Mouse (Mus musculus) neural tube, embryonic 13.5 days (tissue): Measurements from ENCODE around the gene Fubp1. TPM values are rescaled to one million over a fixed set of nuclear protein-coding genes. Genes with fewer than 3 reads are reported as not detected.
"Not testable (repeated sequence)": the region's sequence is repeated elsewhere in the genome, so short reads cannot be mapped to it uniquely, and the experiment has no call there.

Experiments used
- ATAC-seq: fragments of 200-750 bp; cut with Nextera tagmentation; 2 replicates; pipeline ENCODE4 v1.8.0; 2017; ENCODE audit warnings: low read depth, mild to moderate bottlenecking, moderate TSS enrichment, moderate library complexity
- H3K27ac ChIP-seq: fragments of 300-500 bp; sonication (generic); replicated peaks from 2 replicates; pipeline ENCODE4 v1.5.1; 2015; ENCODE audit warnings: moderate library complexity, mild to moderate bottlenecking, inconsistent platforms
- H3K27me3 ChIP-seq: fragments of 300-500 bp; sonication (generic); 2 replicates; pipeline ENCODE4 v1.6.1; 2015; ENCODE audit warnings: mild to moderate bottlenecking, inconsistent platforms
- H3K36me3 ChIP-seq: fragments of 300-500 bp; sonication (generic); 2 replicates; pipeline ENCODE4 v1.6.1; 2015; ENCODE audit warnings: mild to moderate bottlenecking, inconsistent platforms
- H3K4me1 ChIP-seq: fragments of 300-500 bp; sonication (generic); replicated peaks from 2 replicates; pipeline ENCODE4 v1.6.1; 2015; ENCODE audit warnings: inconsistent platforms
- H3K4me2 ChIP-seq: fragments of 300-500 bp; sonication (generic); 2 replicates; pipeline ENCODE4 v1.6.1; 2015; ENCODE audit warnings: inconsistent platforms, mild to moderate bottlenecking, moderate library complexity
- H3K4me3 ChIP-seq: fragments of 300-500 bp; sonication (generic); 2 replicates; pipeline ENCODE4 v1.5.1; 2015; ENCODE audit warnings: mild to moderate bottlenecking, inconsistent platforms
- H3K9ac ChIP-seq: fragments of 300-500 bp; sonication (generic); 2 replicates; pipeline ENCODE4 v1.6.1; 2015; ENCODE audit warnings: moderate library complexity, mild to moderate bottlenecking, inconsistent platforms
- H3K9me3 ChIP-seq: fragments of 300-500 bp; sonication (generic); 2 replicates; pipeline ENCODE4 v1.6.1; 2016; ENCODE audit warnings: inconsistent platforms
- WGBS: fragments of 180-500 bp; shearing (Covaris S2); methylation state at CpG from one replicate; pipeline ENCODE4 v1.1.7; 2015; 5-methylcytosine and 5-hydroxymethylcytosine counted together
- polyA plus RNA-seq: library from polyadenylated mRNA; unstranded; fragments of >200 nt; fragmentation: Nextera tagmentation; extraction: Ambion mirVana; gene quantifications from 2 replicates; pipeline ENCODE4 v1.2.1, GENCODE M21; 2015

The Fubp1 gene
- polyA plus RNA-seq, 1 experiment from 2014 or later, result 267 TPM

DNA sequence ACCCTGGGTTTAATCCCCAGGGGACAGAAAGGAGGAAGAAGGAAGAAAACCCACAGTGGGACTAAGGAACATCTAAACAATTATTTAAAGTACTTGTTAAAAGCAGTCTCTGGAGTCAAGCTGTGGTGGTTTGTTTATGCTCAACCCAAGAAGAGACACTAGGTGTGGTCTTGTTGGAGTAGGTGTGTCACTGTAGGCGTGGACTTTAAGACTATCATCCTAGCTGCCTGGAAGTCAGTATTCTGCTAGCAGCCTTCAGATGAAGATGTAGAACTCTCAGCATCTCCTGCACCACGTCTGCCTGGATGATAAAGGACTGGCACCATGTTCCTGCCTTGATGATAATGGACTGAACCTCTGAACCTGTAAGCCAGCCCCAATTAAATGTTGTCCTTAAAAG lies 13.0 kb upstream of the Fubp1 start:
- not testable (repeated sequence) for H3K27ac ChIP-seq, H3K4me3 ChIP-seq, H3K4me2 ChIP-seq, ATAC-seq, H3K36me3 ChIP-seq, H3K27me3 ChIP-seq, H3K9ac ChIP-seq, H3K4me1 ChIP-seq, H3K9me3 ChIP-seq
- WGBS, result 43% methylated on average over 2 of the region's 2 CpGs

DNA sequence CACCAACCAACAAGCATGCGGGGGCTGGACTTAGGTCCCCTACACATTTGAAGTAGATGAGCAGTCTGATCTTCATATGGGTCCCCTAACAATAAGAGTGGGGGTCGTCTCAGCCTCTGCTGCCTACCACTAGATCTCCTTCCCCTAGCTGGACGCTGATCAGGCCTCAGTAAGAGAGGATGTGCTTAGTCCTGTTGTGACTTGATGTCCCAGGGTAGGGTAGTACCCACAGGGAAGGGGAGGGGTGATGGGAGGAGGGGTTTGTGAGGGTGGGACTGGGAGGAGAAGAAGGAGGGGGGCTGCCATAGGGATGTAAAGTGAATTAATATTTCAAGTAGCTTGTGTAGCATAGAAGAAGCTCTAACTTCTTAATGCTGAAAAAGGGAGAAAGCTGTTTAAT lies 11.1 kb upstream of the Fubp1 start:
- Histone ChIP-seq H3K36me3 (no peaks in the 10 kb centered on the region), H3K4me3 (no peak overlapping the region), H3K4me1 (no peaks in the 10 kb centered on the region), H3K4me2 (no peak overlapping the region), H3K9me3 (no peaks in the 10 kb centered on the region), H3K9ac (no peak overlapping the region), H3K27me3 (no peaks in the 10 kb centered on the region), H3K27ac (no peak overlapping the region)
- no peak for ATAC-seq
- 65% methylated on average over 3 of the region's 3 CpGs for WGBS

DNA sequence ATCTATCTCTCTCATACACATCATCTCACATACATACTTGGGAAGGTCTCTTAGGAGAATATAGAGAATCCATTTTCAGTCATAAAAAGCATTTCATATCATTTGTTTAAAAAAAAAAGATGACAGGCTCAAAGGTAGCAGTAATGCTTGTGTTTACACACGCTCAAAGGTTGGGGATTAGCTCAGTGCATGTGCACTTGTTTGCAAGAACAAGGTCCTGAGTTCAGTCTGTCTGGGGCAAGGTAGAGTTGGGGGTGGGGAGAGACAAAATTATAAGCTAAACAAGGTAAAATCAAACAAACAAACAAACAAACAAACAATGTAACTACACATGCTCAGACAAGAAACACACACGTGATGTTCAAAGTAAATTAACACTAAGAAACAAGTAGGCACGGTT lies 9.0 kb upstream of the Fubp1 start:
- no peaks in the 10 kb centered on the region for H3K9me3 ChIP-seq
- H3K36me3 ChIP-seq, result no peaks in the 10 kb centered on the region
- H3K27me3 ChIP-seq, result no peaks in the 10 kb centered on the region
- no peak overlapping the region for H3K4me3 ChIP-seq
- ATAC-seq, result no peak
- no peak overlapping the region for H3K9ac ChIP-seq
- no peak overlapping the region for H3K4me2 ChIP-seq
- 88% methylated on average over 3 of the region's 3 CpGs for WGBS
- H3K27ac ChIP-seq, result no peak overlapping the region
- H3K4me1 ChIP-seq, result no peaks in the 10 kb centered on the region

DNA sequence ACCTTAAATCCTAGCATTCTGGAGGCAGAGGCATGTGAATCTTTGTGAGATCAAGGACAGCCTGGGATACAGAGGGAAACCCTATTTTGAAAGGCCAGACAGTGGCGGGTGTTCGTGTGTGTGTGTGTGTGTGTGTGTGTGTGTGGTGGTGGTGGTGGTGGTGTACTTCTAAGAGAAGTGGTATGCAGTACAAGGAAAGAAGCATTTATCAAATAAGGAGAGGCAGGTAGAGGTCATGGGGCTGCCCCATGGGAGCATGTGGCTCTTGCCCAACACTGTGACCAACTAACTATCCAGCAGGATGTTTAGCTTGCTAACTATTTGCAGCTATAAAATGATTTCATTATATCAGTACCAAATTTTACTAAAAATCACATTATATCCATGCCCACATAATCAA lies 8.6 kb upstream of the Fubp1 start:
- Histone ChIP-seq H3K27ac (no peak overlapping the region), H3K4me3 (no peak overlapping the region), H3K36me3 (no peaks in the 10 kb centered on the region), H3K9me3 (no peaks in the 10 kb centered on the region), H3K4me1 (no peaks in the 10 kb centered on the region), H3K27me3 (no peaks in the 10 kb centered on the region), H3K9ac (no peak overlapping the region), H3K4me2 (no peak overlapping the region)
- WGBS, result 91% methylated on average over 2 of the region's 2 CpGs
- ATAC-seq, result no peak

DNA sequence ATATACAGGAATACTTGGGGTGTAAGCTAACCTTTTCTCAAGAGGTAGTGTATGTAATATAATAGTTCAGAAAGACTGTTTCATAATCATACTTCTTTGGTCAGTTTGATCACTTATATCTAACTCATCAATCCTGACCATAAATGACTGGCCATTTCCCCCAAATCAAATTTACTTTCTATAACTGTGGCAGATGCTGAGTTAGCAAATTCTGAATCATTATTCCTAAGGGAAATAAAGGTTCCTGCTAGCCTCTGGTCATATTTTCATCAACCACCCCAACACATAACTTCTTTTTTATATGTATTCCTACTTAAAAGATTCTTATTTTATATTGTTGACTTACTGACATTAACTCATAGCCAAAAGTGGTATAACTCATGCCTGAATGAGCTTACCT lies 7.3 kb upstream of the Fubp1 start:
- H3K4me3 ChIP-seq, result no peak overlapping the region
- H3K4me1 ChIP-seq, result 0 out of 2 replicates have a peak, but pooled peaks cover 2% of the 10 kb centered on the region
- no peak for ATAC-seq
- no peak overlapping the region for H3K27ac ChIP-seq
- H3K9ac ChIP-seq, result no peak overlapping the region
- H3K9me3 ChIP-seq, result no peaks in the 10 kb centered on the region
- no peak overlapping the region for H3K4me2 ChIP-seq
- no peaks in the 10 kb centered on the region for H3K36me3 ChIP-seq
- no peaks in the 10 kb centered on the region for H3K27me3 ChIP-seq

DNA sequence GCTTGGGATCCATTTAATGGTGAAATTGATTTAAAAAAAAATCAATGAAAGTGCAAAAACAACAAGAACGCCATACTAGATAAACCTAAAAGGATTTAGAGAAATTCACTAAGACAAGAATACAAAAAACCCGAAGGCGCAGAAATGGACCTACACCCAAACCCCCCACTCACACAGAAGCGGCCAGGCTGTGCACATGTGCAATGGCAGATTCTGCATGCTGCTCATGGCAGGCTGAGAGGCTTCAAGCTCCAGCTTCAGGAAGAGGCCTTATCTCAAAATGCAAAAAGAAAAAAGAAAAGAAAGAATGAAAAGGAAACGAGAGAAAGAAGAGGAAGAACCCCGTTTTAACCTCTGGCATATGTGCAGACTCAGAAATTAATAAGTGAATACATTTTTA lies 6.8 kb upstream of the Fubp1 start:
- no peak overlapping the region for H3K4me2 ChIP-seq
- 92% methylated on average over 6 of the region's 6 CpGs for WGBS
- H3K36me3 ChIP-seq, result no peaks in the 10 kb centered on the region
- H3K4me1 ChIP-seq, result peaks cover 6% of the 10 kb centered on the region
- H3K9ac ChIP-seq, result no peak overlapping the region
- no peak overlapping the region for H3K4me3 ChIP-seq
- no peaks in the 10 kb centered on the region for H3K9me3 ChIP-seq
- H3K27me3 ChIP-seq, result no peaks in the 10 kb centered on the region
- ATAC-seq, result no peak
- no peak overlapping the region for H3K27ac ChIP-seq

DNA sequence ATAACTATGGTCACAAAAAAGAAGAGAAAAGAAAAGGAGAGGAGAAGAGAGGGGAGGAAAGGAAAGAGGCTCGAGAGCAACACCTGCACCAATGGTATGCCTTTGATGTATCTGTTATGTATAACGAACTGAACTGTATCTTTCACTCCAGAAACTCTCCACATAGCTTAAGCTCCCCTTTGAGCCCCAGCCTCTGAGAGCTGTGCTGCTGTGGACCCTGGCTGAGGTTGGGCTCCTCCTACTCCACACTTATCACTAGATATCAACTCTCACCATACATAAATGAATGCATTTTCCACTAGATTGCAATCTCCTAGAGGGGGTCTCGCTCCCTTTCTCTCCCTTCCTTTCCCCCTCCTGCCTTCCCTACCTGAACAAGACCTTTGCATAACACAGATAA lies 6.2 kb upstream of the Fubp1 start:
- no peaks in the 10 kb centered on the region for H3K9me3 ChIP-seq
- peaks cover 11% of the 10 kb centered on the region for H3K4me1 ChIP-seq
- ATAC-seq, result no peak
- H3K36me3 ChIP-seq, result no peaks in the 10 kb centered on the region
- H3K27me3 ChIP-seq, result no peaks in the 10 kb centered on the region
- H3K9ac ChIP-seq, result no peak overlapping the region
- WGBS, result 72% methylated on average over 3 of the region's 3 CpGs
- no peak overlapping the region for H3K4me2 ChIP-seq
- H3K27ac ChIP-seq, result no peak overlapping the region
- no peak overlapping the region for H3K4me3 ChIP-seq

DNA sequence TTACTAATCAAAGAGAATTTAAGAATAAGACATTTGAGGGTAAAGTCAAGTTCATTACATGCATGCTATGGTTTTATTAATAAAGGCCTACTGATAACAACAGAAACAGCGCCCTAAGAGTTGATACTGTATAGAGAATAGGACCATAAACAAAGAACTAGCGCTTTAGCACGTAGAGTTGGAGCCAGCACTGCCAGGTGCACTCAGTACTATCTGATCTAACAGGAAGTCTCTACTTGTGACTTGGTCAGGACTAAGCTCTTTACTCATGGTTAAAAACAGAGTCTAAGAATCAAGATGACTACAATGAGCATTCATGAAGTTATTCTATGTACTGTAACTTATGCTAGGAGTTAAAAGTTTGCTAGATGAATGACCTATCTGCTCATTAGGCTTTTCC lies 5.6 kb upstream of the Fubp1 start:
- Histone ChIP-seq H3K9me3 (no peaks in the 10 kb centered on the region), H3K9ac (no peak overlapping the region), H3K4me1 (peaks cover 14% of the 10 kb centered on the region), H3K27me3 (no peaks in the 10 kb centered on the region), H3K36me3 (no peaks in the 10 kb centered on the region), H3K4me2 (no peak overlapping the region), H3K27ac (no peak overlapping the region), H3K4me3 (no peak overlapping the region)
- 86% methylated on average over 3 of the region's 3 CpGs for WGBS
- no peak for ATAC-seq

DNA sequence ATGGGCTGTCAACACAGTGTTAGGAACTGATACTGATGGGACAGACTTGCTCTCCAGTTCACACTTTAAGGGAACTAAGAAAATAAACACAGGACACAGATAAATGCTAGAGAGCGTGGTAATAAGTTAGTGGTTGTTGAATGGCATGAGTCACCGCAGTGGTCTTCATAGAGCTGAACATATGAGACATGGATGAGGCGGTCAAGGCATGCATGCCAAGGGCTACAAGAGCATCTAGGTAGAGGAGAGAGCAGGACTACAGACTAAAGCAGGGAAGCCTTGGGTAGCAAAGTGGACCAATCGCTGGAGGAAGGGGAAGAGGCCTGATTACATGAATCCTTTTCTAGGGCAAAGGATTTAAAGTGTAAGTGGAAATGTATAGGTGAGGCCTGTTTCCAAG lies 3.1 kb upstream of the Fubp1 start:
- no peak overlapping the region for H3K4me3 ChIP-seq
- no peaks in the 10 kb centered on the region for H3K36me3 ChIP-seq
- H3K4me2 ChIP-seq, result no peak overlapping the region
- ATAC-seq, result no peak
- H3K27me3 ChIP-seq, result no peaks in the 10 kb centered on the region
- no peaks in the 10 kb centered on the region for H3K9me3 ChIP-seq
- no peak overlapping the region for H3K9ac ChIP-seq
- 97% methylated on average over 4 of the region's 4 CpGs for WGBS
- H3K27ac ChIP-seq, result no peak overlapping the region
- peaks cover 21% of the 10 kb centered on the region for H3K4me1 ChIP-seq

DNA sequence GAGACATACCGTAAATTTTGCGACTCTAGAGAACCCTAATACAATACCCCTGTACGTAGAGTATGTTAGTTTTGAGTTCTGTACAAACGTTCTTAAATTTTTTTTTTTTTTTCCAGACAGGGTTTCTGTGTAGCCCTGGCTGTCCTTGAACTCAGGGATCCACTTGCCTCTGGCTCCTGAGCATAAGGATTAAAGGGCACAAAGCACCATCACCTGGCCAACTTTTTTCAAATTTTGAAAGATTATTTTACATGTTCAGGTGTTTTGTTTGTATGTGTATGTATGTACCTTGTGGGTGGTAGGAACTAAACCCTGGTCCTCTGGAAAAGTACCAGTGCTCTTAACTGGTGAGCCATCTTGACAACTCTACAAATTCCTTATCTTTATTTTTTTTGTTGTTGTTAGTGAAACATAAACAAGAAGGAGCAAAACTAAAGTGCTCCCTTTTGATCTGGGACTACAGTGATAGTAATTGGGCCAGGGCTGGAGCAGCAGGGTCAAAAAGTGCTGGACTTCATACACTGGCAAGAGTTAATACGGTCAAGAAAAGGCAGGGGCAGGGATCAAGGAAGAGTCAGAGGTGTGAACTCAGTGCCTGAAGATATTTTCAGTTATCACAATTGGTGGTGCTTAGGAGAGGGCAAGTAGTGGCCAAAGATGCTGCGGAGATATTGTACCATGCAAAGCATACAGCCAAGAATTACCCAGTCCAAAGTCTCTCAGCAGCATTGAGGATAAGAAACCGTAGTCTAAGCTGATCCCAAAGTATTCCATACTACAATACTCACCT lies 1.9 kb upstream of the Fubp1 start:
- Histone ChIP-seq H3K27me3 (no peaks in the 10 kb centered on the region), H3K9ac (0 out of 2 replicates have a peak overlapping the region, but pooled peaks have one; percentile 43), H3K4me1 (peaks cover 32% of the 10 kb centered on the region), H3K9me3 (no peaks in the 10 kb centered on the region), H3K36me3 (no peaks in the 10 kb centered on the region), H3K4me3 (no peak overlapping the region), H3K27ac (no peak overlapping the region), H3K4me2 (peak overlapping the region; percentile 65)
- ATAC-seq, result no peak
- 89% methylated on average over 7 of the region's 7 CpGs for WGBS

DNA sequence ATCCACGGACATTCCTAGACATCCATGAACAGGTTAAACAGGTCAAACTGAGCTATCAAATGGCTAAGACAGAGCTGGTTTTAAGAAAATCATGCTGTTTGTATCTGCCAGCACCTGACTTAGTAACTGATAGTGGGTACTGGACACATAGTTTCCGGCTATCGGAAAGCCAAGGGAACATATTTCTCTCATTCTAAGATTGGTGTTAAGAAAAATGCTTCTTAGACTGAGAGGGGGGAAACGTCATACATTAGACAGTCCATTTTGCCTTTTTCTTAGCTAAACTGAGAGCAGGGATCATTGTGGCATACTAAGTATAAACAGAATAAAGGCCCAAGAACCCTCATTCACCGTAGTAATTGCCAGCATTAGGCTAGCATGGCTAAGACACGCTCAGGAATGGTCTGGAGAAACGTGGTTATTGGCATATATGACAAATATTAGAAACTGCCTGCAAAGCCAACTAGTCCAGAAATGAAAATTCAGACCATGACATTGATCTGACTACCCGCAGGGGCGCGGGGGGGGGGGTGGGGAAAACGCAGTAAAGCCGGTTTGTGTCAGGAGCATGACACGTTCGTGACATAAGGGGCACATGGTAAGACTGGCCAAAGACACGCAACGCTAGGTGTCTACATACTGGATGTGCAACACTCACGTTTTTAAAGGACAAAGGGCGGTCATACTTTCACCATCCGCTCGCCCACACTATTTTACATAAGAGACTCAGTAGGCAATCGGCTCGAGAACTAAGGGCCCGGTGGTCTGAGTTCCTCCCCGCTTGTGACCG lies 850 bp upstream of the Fubp1 start:
- ATAC-seq, result peak; percentile 55
- peak overlapping the region; percentile 65 for H3K4me2 ChIP-seq
- H3K4me1 ChIP-seq, result peaks cover 35% of the 10 kb centered on the region
- no peaks in the 10 kb centered on the region for H3K36me3 ChIP-seq
- peak overlapping the region; percentile 99 for H3K9ac ChIP-seq
- H3K9me3 ChIP-seq, result no peaks in the 10 kb centered on the region
- 7% methylated on average over 25 of the region's 25 CpGs for WGBS
- no peaks in the 10 kb centered on the region for H3K27me3 ChIP-seq
- peak overlapping the region; percentile 90 for H3K4me3 ChIP-seq
- H3K27ac ChIP-seq, result peak overlapping the region; percentile 100

DNA sequence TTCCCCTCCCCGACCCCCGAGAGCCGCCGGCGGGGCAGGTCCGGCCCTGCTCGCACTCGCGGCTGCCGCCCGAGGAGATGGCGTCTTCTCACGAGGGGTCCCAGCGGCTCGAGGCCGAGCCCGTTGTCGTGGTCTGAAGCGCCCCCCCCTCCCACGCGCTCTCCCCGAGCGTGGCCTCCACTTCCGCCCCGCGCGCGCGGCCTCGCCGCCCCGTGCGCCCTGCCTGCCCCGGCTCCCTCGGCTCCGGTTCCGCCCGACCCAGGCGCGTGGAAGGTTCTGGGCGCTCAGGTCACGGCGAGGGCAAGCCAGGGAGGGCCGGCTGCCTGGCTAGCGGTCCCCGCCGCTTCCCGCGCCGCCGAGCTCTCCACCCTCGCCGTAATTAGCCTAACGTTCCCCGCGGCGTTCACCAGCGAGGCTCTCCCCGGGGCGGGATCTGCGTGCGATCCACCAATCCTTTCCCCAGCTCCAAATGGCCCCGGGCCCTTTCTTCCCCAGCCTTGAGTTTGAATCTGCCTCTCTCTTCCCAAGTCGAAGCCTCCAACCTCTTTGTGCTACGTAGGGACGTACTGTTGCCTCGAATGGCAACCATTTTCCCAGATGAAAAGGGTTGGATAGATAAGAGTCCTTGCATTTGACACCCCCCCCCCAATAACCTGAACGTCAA lies 638 bp downstream of the Fubp1 start:
- H3K27me3 ChIP-seq, result no peaks in the 10 kb centered on the region
- peaks cover 46% of the 10 kb centered on the region for H3K4me1 ChIP-seq
- no peaks in the 10 kb centered on the region for H3K9me3 ChIP-seq
- WGBS, result under 1% methylated on average over 36 of the region's 68 CpGs
- peaks cover 2% of the 10 kb centered on the region for H3K36me3 ChIP-seq
- peak overlapping the region; percentile 97 for H3K9ac ChIP-seq
- H3K4me2 ChIP-seq, result peak overlapping the region; percentile 96
- peak; percentile 78 for ATAC-seq
- peak overlapping the region; percentile 100 for H3K27ac ChIP-seq
- peak overlapping the region; percentile 90 for H3K4me3 ChIP-seq
